Mouse (Mus musculus): ENCODE measurements around the gene Zcchc3.

The Zcchc3 gene

GRCm38 (mm10) chr2:152363245-152364147 lies 51.3 kb downstream of the Zcchc3 start:
- in situ Hi-C loops (cut with MboI, MseI): no loop called here
